Mouse (Mus musculus) megakaryocyte-erythroid progenitor cell, adult 5-6 weeks (primary cell): Measurements from ENCODE around the gene Olfr347. TPM values are rescaled to one million over a fixed set of nuclear protein-coding genes. Genes with fewer than 3 reads are reported as not detected.

ENCODE experiments used
- ATAC-seq: replicated peaks from 2 replicates; pipeline ENCODE4 v1.8.0; 2016; ENCODE audit warnings: mild to moderate bottlenecking, inconsistent platforms; ENCODE audit not compliant: severe bottlenecking, poor library complexity, low FRiP score, low TSS enrichment
- total RNA-seq, 2 experiments: library from RNA; stranded (forward) in 1 of 2; stranded (reverse) in 1 of 2; fragments of 200-1000, 215-1000 nt in 1 of 2; fragments of >200 nt in 1 of 2; fragmentation: Nextera tagmentation in 1 of 2; gene quantifications; 2 replicates each; pipeline ENCODE4 v1.2.3; 2014 to 2017

The Olfr347 gene
- total RNA-seq (2014; fragmentation: Nextera tagmentation) (not detected in 2 replicates), total RNA-seq (2017) (not detected in 2 replicates)

- ATAC-seq: no peak
Measured at GRCm38 (mm10) chr2:36731602-36732001, at the start of gene Olfr347. TSS of gene Olfr347 (plus strand) at chr2:36731902.

GRCm38 (mm10) chr2:36685488-36685887 is 46.2 kb upstream of the Olfr347 start, which contains the start of gene Olfr346:
TSS of gene Olfr346 (plus strand) at chr2:36685788.
- ATAC-seq: no peak

- no peak for ATAC-seq
Measured at GRCm38 (mm10) chr2:36736226-36736625, 4.5 kb downstream of the Olfr347 start.

GRCm38 (mm10) chr2:36783976-36784375 is 52.3 kb downstream of the Olfr347 start, which contains the start of gene Olfr348:
TSS of gene Olfr348 (plus strand) at chr2:36784276.
- no peak for ATAC-seq

Other genes with a start within 250 kb of the Olfr347 start
- not detected in 2 replicates for gene Olfr341, start 249.4 kb upstream of the Olfr347 start, total RNA-seq (2014; fragmentation: Nextera tagmentation)
- not detected in 2 replicates for gene Olfr341, start 249.4 kb upstream of the Olfr347 start, total RNA-seq (2017)
- gene Olfr342, start 206.9 kb upstream of the Olfr347 start, total RNA-seq (2014; fragmentation: Nextera tagmentation): not detected in 2 replicates
- not detected in 2 replicates for gene Olfr342, start 206.9 kb upstream of the Olfr347 start, total RNA-seq (2017)
- not detected in 2 replicates for gene Olfr344, start 165.2 kb upstream of the Olfr347 start, total RNA-seq (2014; fragmentation: Nextera tagmentation)
- not detected in 2 replicates for gene Olfr344, start 165.2 kb upstream of the Olfr347 start, total RNA-seq (2017)
- not detected in 2 replicates for gene Olfr345, start 91.9 kb upstream of the Olfr347 start, total RNA-seq (2014; fragmentation: Nextera tagmentation)
- gene Olfr345, start 91.9 kb upstream of the Olfr347 start, total RNA-seq (2017): not detected in 2 replicates
- gene Olfr346, start 46.1 kb upstream of the Olfr347 start, total RNA-seq (2014; fragmentation: Nextera tagmentation): not detected in 2 replicates
- gene Olfr346, start 46.1 kb upstream of the Olfr347 start, total RNA-seq (2017): not detected in 2 replicates
- gene Olfr348, start 52.4 kb downstream of the Olfr347 start, total RNA-seq (2014; fragmentation: Nextera tagmentation): not detected in 2 replicates
- gene Olfr348, start 52.4 kb downstream of the Olfr347 start, total RNA-seq (2017): not detected in 2 replicates
- gene Olfr50, start 58.6 kb downstream of the Olfr347 start, total RNA-seq (2014; fragmentation: Nextera tagmentation): not detected in 2 replicates
- not detected in 2 replicates for gene Olfr50, start 58.6 kb downstream of the Olfr347 start, total RNA-seq (2017)
- gene Olfr3, start 85.1 kb downstream of the Olfr347 start, total RNA-seq (2014; fragmentation: Nextera tagmentation): not detected in 2 replicates
- not detected in 2 replicates for gene Olfr3, start 85.1 kb downstream of the Olfr347 start, total RNA-seq (2017)
- not detected in 2 replicates for gene Olfr350, start 114.4 kb downstream of the Olfr347 start, total RNA-seq (2014; fragmentation: Nextera tagmentation)
- not detected in 2 replicates for gene Olfr350, start 114.4 kb downstream of the Olfr347 start, total RNA-seq (2017)
- gene Olfr351, start 130.8 kb downstream of the Olfr347 start, total RNA-seq (2014; fragmentation: Nextera tagmentation): not detected in 2 replicates
- gene Olfr351, start 130.8 kb downstream of the Olfr347 start, total RNA-seq (2017): not detected in 2 replicates
- not detected in 2 replicates for gene Olfr352, start 136.6 kb downstream of the Olfr347 start, total RNA-seq (2014; fragmentation: Nextera tagmentation)
- gene Olfr352, start 136.6 kb downstream of the Olfr347 start, total RNA-seq (2017): not detected in 2 replicates
- gene Olfr353, start 161.0 kb downstream of the Olfr347 start, total RNA-seq (2014; fragmentation: Nextera tagmentation): not detected in 2 replicates
- not detected in 2 replicates for gene Olfr353, start 161.0 kb downstream of the Olfr347 start, total RNA-seq (2017)
- gene Olfr354, start 173.8 kb downstream of the Olfr347 start, total RNA-seq (2014; fragmentation: Nextera tagmentation): not detected in 2 replicates
- not detected in 2 replicates for gene Olfr354, start 173.8 kb downstream of the Olfr347 start, total RNA-seq (2017)
- not detected in 2 replicates for gene Olfr355, start 197.0 kb downstream of the Olfr347 start, total RNA-seq (2014; fragmentation: Nextera tagmentation)
- not detected in 2 replicates for gene Olfr355, start 197.0 kb downstream of the Olfr347 start, total RNA-seq (2017)
- gene Olfr356, start 205.2 kb downstream of the Olfr347 start, total RNA-seq (2014; fragmentation: Nextera tagmentation): not detected in 2 replicates
- not detected in 2 replicates for gene Olfr356, start 205.2 kb downstream of the Olfr347 start, total RNA-seq (2017)